Mouse (Mus musculus) stomach, embryonic 14.5 days (tissue): ENCODE measurements around the gene Slc15a5. TPM values are rescaled to one million over a fixed set of nuclear protein-coding genes. Genes with fewer than 3 reads are reported as not detected.

Experiments used
- ATAC-seq: fragments of 200-750 bp; cut with Nextera tagmentation; 2 replicates; pipeline ENCODE4 v1.8.0; 2017; ENCODE audit warnings: low read depth, moderate TSS enrichment; ENCODE audit not compliant: insufficient number of reproducible peaks, insufficient read depth, low FRiP score
- H3K27ac ChIP-seq: fragments of 300-500 bp; sonication (generic); 2 replicates; pipeline ENCODE4 v1.5.1; 2014; ENCODE audit warnings: mild to moderate bottlenecking, low read length, moderate library complexity, mixed read lengths
- H3K27me3 ChIP-seq: fragments of 300-500 bp; sonication (generic); 2 replicates; pipeline ENCODE4 v1.6.1; 2014; ENCODE audit warnings: low read length, control low read depth, mixed read lengths; ENCODE audit not compliant: control insufficient read depth, insufficient read depth
- H3K36me3 ChIP-seq: fragments of 300-500 bp; sonication (generic); 2 replicates; pipeline ENCODE4 v1.6.1; 2014; ENCODE audit warnings: mild to moderate bottlenecking, control low read depth, low read length, moderate library complexity, mixed read lengths; ENCODE audit not compliant: control insufficient read depth, insufficient read depth
- H3K4me1 ChIP-seq: fragments of 300-500 bp; sonication (generic); 2 replicates; pipeline ENCODE4 v1.6.1; 2014; ENCODE audit warnings: low read length, control low read depth, mixed read lengths; ENCODE audit not compliant: control insufficient read depth, insufficient read depth
- H3K4me2 ChIP-seq: fragments of 300-500 bp; sonication (generic); replicated peaks from 2 replicates; pipeline ENCODE4 v1.6.1; 2014; ENCODE audit warnings: low read depth, low read length, control low read depth
- H3K4me3 ChIP-seq: fragments of 300-500 bp; sonication (generic); 2 replicates; pipeline ENCODE4 v1.5.1; 2014; ENCODE audit warnings: low read depth, low read length, control low read depth
- H3K9ac ChIP-seq: fragments of 300-500 bp; sonication (generic); replicated peaks from 2 replicates; pipeline ENCODE4 v1.6.1; 2014; ENCODE audit warnings: low read depth, mild to moderate bottlenecking, control low read depth, low read length, moderate library complexity, mixed read lengths
- H3K9me3 ChIP-seq: fragments of 300-500 bp; sonication (generic); 2 replicates; pipeline ENCODE4 v1.6.1; 2016; ENCODE audit warnings: low read depth, low read length, control low read depth; ENCODE audit not compliant: control insufficient read depth
- WGBS: fragments of 180-500 bp; shearing (Covaris S2); extraction: QIAGEN DNeasy Blood & Tissue Kit; methylation state at CpG from one replicate; pipeline ENCODE4 v1.1.7; 2014; 5-methylcytosine and 5-hydroxymethylcytosine counted together
- polyA plus RNA-seq: library from polyadenylated mRNA; unstranded; fragments of >200 nt; fragmentation: Nextera tagmentation; extraction: Ambion mirVana; gene quantifications from 2 replicates; pipeline ENCODE4 v1.2.1, GENCODE M21; 2014

Gene Slc15a5
- polyA plus RNA-seq, 1 experiment from 2014 or later, result not detected

DNA sequence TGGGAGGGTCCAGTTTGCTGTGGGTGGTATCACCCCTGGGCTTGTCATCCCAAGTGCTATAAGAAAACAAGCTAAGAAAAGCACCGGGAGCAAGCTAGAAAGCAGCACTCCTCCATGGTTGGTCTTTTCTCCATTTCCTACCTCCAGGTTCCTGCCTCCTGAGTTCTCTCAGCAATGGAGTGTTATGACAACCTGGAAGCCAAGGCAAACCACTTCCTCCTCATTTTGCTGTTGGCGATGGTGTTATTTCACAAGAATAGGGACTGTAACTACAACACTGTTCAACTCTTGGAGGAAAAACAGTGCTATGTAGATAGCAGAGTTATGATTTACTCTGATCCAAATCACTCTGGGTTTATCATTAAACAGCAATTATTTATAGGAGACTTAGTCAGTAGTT, 34.4 kb downstream of the Slc15a5 start:
- Histone ChIP-seq H3K9ac (no peak overlapping the region), H3K27me3 (no peaks in the 10 kb centered on the region), H3K4me1 (no peaks in the 10 kb centered on the region), H3K4me2 (no peak overlapping the region), H3K36me3 (no peaks in the 10 kb centered on the region), H3K9me3 (peaks cover 8% of the 10 kb centered on the region; the same call in 1 of the 2 replicates), H3K4me3 (no peak overlapping the region), H3K27ac (no peak overlapping the region)
- ATAC-seq, result no peak
- 91% methylated on average over 2 of the region's 2 CpGs for WGBS

DNA sequence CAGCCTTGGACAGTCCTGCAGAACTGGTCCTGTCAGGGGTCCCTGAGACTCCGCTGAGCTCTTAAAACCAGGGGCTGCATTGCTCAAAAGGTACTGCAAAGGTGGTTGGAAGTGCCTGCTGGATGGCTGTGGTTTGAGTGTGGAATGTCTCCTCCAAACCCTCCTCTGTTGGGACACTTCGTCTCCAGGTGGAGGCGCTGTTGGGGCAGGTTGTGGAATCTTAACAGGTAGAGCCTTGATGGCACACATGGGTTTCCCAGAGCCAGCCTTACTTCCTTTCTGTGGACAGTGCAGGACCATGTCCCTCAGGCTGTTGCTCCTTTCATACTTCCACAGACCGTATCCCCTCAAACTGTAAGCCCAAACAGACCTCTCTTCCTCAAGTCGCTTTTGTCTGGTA, 36.8 kb downstream of the Slc15a5 start:
- Histone ChIP-seq H3K4me2 (no peak overlapping the region), H3K36me3 (no peaks in the 10 kb centered on the region), H3K4me3 (no peak overlapping the region), H3K27ac (no peak overlapping the region), H3K27me3 (no peaks in the 10 kb centered on the region), H3K9me3 (peaks cover 8% of the 10 kb centered on the region; the same call in 1 of the 2 replicates), H3K9ac (no peak overlapping the region), H3K4me1 (no peaks in the 10 kb centered on the region)
- WGBS, result 90% methylated on average over 5 of the region's 5 CpGs
- ATAC-seq, result no peak

DNA sequence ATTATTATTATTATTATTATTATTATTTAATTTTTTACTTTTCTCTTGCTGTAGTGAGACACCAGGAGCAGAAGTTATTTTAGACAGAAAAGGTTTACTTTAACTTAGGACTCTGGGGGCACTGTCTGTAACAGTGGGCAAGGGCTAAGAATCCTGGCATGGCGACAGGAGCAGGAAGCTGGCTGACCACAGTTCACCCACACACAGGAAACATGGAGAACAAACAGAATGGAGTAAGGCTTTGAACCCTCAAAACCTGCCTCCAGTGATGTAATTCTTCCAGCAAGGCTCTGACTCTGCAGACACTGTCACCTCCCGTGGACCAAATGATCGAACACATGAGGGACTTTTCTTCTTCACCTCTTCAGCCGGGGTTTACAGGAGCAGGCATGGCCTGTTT, 37.9 kb downstream of the Slc15a5 start:
- Histone ChIP-seq H3K4me3 (no peak overlapping the region), H3K27ac (no peak overlapping the region), H3K4me2 (no peak overlapping the region), H3K36me3 (no peaks in the 10 kb centered on the region), H3K4me1 (no peaks in the 10 kb centered on the region), H3K9me3 (peaks cover 8% of the 10 kb centered on the region; the same call in 1 of the 2 replicates), H3K9ac (no peak overlapping the region), H3K27me3 (no peaks in the 10 kb centered on the region)
- WGBS, result 90% methylated on average over 4 of the region's 4 CpGs
- no peak for ATAC-seq

DNA sequence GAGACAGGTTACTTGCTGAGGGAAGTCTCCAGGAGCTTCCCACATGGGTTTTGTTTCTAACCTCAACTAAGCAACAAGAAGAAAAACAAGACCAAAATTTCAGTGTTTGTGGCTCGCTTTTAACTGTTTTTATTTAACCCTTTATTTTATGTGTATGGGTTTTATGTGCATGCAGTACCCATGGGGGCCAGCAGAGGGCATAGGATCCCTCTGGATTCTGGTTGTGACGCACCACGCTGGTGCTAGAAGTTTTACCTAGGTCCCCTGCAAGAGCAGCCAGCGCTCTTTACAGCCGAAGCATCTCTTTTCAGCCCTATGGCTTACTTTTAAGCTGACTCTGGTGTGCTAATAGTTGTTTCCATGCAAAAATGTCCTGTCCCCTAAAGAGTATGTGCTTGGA, 42.1 kb downstream of the Slc15a5 start:
- peaks cover under 1% of the 10 kb centered on the region; the same call in 1 of the 2 replicates for H3K9me3 ChIP-seq
- H3K4me1 ChIP-seq, result no peaks in the 10 kb centered on the region
- no peaks in the 10 kb centered on the region for H3K27me3 ChIP-seq
- H3K36me3 ChIP-seq, result no peaks in the 10 kb centered on the region
- H3K27ac ChIP-seq, result no peak overlapping the region
- no peak overlapping the region for H3K4me2 ChIP-seq
- ATAC-seq, result no peak
- H3K4me3 ChIP-seq, result no peak overlapping the region
- 85% methylated on average over 5 of the region's 5 CpGs for WGBS
- H3K9ac ChIP-seq, result no peak overlapping the region

DNA sequence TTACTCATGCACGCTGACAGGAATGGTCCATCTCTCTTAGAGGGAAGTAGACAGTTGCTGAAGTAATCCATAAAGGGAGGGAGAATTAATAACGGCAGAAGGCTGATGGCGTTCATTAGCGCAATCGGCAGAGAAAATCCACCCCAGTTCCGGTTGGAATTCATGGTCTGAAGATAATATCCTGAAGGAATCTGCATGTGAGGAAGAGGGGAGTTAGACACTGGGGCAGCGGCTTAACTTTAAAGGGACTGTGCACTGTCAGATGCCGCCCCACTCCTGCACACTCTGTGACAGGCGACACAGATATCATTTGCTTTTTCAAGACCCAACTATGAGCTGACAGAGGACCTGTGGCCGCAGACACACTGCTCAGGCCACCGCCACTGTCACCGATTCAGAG, 42.8 kb downstream of the Slc15a5 start:
- Histone ChIP-seq H3K36me3 (no peaks in the 10 kb centered on the region), H3K4me1 (no peaks in the 10 kb centered on the region), H3K9ac (no peak overlapping the region), H3K27me3 (no peaks in the 10 kb centered on the region), H3K27ac (no peak overlapping the region), H3K9me3 (no peaks in the 10 kb centered on the region), H3K4me2 (no peak overlapping the region), H3K4me3 (no peak overlapping the region)
- 91% methylated on average over 12 of the region's 12 CpGs for WGBS
- ATAC-seq, result no peak

DNA sequence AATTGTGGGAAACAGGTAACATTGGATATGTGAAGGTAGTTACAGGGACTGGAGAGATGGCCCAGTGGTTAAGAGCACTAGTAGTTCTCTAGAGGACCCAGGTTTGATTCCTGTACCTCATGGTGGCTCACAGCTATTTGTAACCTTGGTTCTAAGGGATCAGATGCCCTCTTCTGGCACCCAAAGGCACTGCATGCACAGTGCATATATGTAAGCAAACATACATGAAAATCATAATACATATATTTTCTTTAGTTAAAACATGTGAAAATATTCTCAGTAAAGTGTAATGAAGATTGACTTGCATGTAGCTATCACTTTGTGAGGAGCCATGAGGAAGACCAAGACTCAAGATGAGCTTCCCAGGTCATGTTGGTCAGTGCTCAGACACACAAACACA, 62.8 kb downstream of the Slc15a5 start:
- ATAC-seq, result no peak
- no peaks in the 10 kb centered on the region for H3K9me3 ChIP-seq
- H3K4me3 ChIP-seq, result no peak overlapping the region
- no peak overlapping the region for H3K4me2 ChIP-seq
- no peaks in the 10 kb centered on the region for H3K27me3 ChIP-seq
- no peaks in the 10 kb centered on the region for H3K4me1 ChIP-seq
- no peak overlapping the region for H3K27ac ChIP-seq
- no peaks in the 10 kb centered on the region for H3K36me3 ChIP-seq
- H3K9ac ChIP-seq, result no peak overlapping the region

DNA sequence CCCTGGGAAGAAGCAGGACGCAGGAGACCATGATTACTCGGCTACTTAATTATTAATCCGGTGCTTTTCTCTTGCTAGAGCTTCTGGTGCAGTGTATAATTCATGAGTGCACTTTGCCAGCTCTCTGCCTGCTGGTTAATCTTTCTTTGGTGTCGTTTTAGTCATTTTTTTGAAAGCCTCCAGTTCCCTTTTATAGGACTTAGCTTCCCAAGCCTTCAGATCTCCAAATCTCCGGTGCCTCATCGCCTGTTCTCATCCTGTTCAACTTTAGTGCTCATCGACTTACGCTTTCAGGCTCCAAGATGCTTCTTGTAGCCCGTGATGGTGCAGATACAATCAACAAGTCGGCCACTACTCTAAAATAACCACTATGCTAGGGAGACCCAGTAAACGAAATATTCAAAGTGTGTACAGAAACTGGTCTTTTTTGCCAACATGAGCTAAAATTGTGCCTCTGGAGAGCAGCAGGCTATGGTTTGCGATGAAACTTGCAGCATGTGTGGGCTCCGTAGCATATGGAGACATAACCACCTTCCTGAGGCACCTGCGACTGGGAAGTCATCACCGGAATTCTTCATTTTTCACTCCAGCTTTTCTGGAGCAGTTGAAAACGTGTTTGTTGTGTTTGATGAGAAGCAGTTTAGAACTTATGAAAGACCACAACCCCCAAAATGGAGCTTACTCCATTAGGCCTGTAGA, 64.6 kb downstream of the Slc15a5 start:
- no peak overlapping the region for H3K9ac ChIP-seq

DNA sequence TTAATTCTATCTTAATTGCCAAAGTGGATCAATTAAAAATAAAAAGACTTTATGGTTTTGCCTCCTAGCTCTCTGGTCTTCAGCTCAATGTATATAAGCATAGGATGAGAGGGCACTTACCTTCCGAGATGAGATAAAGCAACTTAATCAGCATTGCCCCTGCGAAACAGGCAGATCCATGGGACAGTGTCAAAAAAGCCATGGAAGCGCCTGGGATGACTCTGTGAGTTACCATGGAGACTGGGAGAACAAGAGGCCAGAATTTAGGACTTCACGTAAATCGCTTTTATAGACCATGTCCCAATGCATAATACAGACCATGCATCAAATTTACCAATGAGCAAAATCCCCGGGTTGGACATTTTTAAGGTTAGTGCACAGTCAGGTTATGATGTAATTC, 67.8 kb downstream of the Slc15a5 start:
- Histone ChIP-seq H3K27ac (no peak overlapping the region), H3K4me1 (no peaks in the 10 kb centered on the region), H3K36me3 (no peaks in the 10 kb centered on the region), H3K27me3 (no peaks in the 10 kb centered on the region), H3K9me3 (no peaks in the 10 kb centered on the region), H3K9ac (no peak overlapping the region), H3K4me2 (no peak overlapping the region), H3K4me3 (no peak overlapping the region)
- WGBS, result 89% methylated on average over 6 of the region's 6 CpGs
- no peak for ATAC-seq

More for the DNA sequence above, 64.6 kb downstream of the Slc15a5 start:
- Histone ChIP-seq H3K27me3 (no peaks in the 10 kb centered on the region), H3K4me3 (no peak overlapping the region), H3K36me3 (no peaks in the 10 kb centered on the region), H3K9me3 (no peaks in the 10 kb centered on the region), H3K4me1 (no peaks in the 10 kb centered on the region), H3K27ac (no peak overlapping the region), H3K4me2 (no peak overlapping the region)
- WGBS, result 78% methylated on average over 16 of the region's 16 CpGs
- no peak for ATAC-seq

DNA sequence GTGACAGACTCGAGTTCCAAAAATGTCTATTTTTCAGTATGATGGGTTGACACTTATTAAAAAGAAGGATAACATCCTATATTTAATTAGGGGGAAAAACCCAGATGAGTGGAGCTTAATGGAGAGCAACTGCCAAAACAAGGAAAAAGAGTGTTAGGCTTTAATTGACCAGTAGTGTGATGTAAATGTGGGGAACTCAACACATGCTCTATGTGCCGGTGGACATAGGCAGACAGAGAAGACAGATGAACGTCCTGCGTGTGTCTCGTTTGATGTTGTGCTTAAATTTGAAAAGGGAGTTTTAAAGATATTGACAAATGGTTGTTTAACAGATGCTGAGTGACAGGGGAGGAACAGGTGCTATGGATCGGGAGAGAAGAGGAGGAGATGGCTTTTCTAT, 72.0 kb downstream of the Slc15a5 start:
- Histone ChIP-seq H3K4me3 (no peak overlapping the region), H3K4me1 (no peaks in the 10 kb centered on the region), H3K36me3 (no peaks in the 10 kb centered on the region), H3K27me3 (no peaks in the 10 kb centered on the region), H3K27ac (no peak overlapping the region), H3K9me3 (no peaks in the 10 kb centered on the region), H3K4me2 (no peak overlapping the region), H3K9ac (no peak overlapping the region)
- no peak for ATAC-seq
- 62% methylated on average over 6 of the region's 6 CpGs for WGBS
